Mouse (Mus musculus): Measurements from ENCODE around the gene Bbc3.
"Not testable (repeated sequence)": the region's sequence is repeated elsewhere in the genome, so short reads cannot be mapped to it uniquely, and the experiment has no call there.

Bbc3 gene

GRCm38 (mm10) chr7:16308093-16308492 lies at the start of gene Bbc3:
Gene Bbc3 (plus strand): TSS chr7:16308393.
- DNase-seq (ENCODE audit: low spot score), result not testable (repeated sequence)

GRCm38 (mm10) chr7:16259110-16259590 lies 49.0 kb upstream of the Bbc3 start, which contains the start of gene C5ar1:
Gene C5ar1 (minus strand): TSS chr7:16259540.
- no peak for DNase-seq (ENCODE audit: low spot score)

GRCm38 (mm10) chr7:16261097-16261496 lies 47.1 kb upstream of the Bbc3 start:
- no peak for DNase-seq (ENCODE audit: low spot score)

- peak; percentile 91 for DNase-seq (ENCODE audit: low spot score)
Observed at GRCm38 (mm10) chr7:16263015-16263787, 45.0 kb upstream of the Bbc3 start.

GRCm38 (mm10) chr7:16263843-16264242 lies 44.4 kb upstream of the Bbc3 start:
- DNase-seq (ENCODE audit: low spot score), result no peak

- DNase-seq (ENCODE audit: low spot score), result no peak
Observed at GRCm38 (mm10) chr7:16265856-16266255, 42.3 kb upstream of the Bbc3 start.

GRCm38 (mm10) chr7:16266593-16266992 lies 41.6 kb upstream of the Bbc3 start:
- DNase-seq (ENCODE audit: low spot score), result not testable (repeated sequence)

GRCm38 (mm10) chr7:16271139-16271538 lies 37.1 kb upstream of the Bbc3 start:
- no peak for DNase-seq (ENCODE audit: low spot score)

- peak; percentile 75 for DNase-seq (ENCODE audit: low spot score)
Observed at GRCm38 (mm10) chr7:16272681-16273080, 35.5 kb upstream of the Bbc3 start.

- DNase-seq (ENCODE audit: low spot score), result peak; percentile 98
Observed at GRCm38 (mm10) chr7:16273081-16273765, 35.0 kb upstream of the Bbc3 start, which contains the start of gene Inafm1. Gene Inafm1 (minus strand): TSS chr7:16273617.

GRCm38 (mm10) chr7:16273766-16274140 lies 34.4 kb upstream of the Bbc3 start:
- DNase-seq (ENCODE audit: low spot score), result peak; percentile 91

- DNase-seq (ENCODE audit: low spot score), result no peak
Observed at GRCm38 (mm10) chr7:16274922-16275890, 33.0 kb upstream of the Bbc3 start.

- DNase-seq (ENCODE audit: low spot score), result no peak
Observed at GRCm38 (mm10) chr7:16280721-16281120, 27.5 kb upstream of the Bbc3 start.

GRCm38 (mm10) chr7:16282334-16282733 lies 25.9 kb upstream of the Bbc3 start:
- DNase-seq (ENCODE audit: low spot score), result no peak

- no peak for DNase-seq (ENCODE audit: low spot score)
Observed at GRCm38 (mm10) chr7:16284001-16284400, 24.2 kb upstream of the Bbc3 start.

GRCm38 (mm10) chr7:16284904-16285303 lies 23.3 kb upstream of the Bbc3 start:
- no peak for DNase-seq (ENCODE audit: low spot score)

- DNase-seq (ENCODE audit: low spot score), result peak; percentile 53
Observed at GRCm38 (mm10) chr7:16285450-16286025, 22.7 kb upstream of the Bbc3 start.

- peak; percentile 97 for DNase-seq (ENCODE audit: low spot score)
Observed at GRCm38 (mm10) chr7:16286026-16286961, 21.9 kb upstream of the Bbc3 start, which contains the start of gene Ccdc9. Gene Ccdc9 (minus strand): TSS chr7:16286795.

- no peak for DNase-seq (ENCODE audit: low spot score)
Observed at GRCm38 (mm10) chr7:16287016-16287415, 21.2 kb upstream of the Bbc3 start.

GRCm38 (mm10) chr7:16287791-16288190 lies 20.4 kb upstream of the Bbc3 start:
- no peak for DNase-seq (ENCODE audit: low spot score)

Measured in embryo, embryonic 10 days (tissue).